Mouse (Mus musculus): Measurements from ENCODE around the gene Abca4. TPM values are rescaled to one million over a fixed set of nuclear protein-coding genes. Genes with fewer than 3 reads are reported as not detected.

Gene Abca4
- polyA plus RNA-seq, 1 experiment, result 8.2 TPM

- 72% methylated on average over 1 of the region's 1 CpGs for WGBS
- no peaks in the 10 kb centered on the region for H3K27me3 ChIP-seq (replicated peaks; ENCODE audit: control insufficient read depth, insufficient read depth, low read length)
- H3K4me1 ChIP-seq (ENCODE audit: control insufficient read depth, insufficient read depth, low read length), result peaks cover under 1% of the 10 kb centered on the region; the same call in 1 of the 2 replicates
- TF ChIP-seq CTCF (conservative IDR thresholded peaks at IDR 0.05; ENCODE audit: insufficient read depth, insufficient read length, low read depth, low read length), result no peak
- no peak for TF ChIP-seq POLR2A (IDR thresholded peaks at IDR 0.05; ENCODE audit: low read depth, low read length)
- no peak overlapping the region for H3K4me3 ChIP-seq (ENCODE audit: insufficient read depth, low read depth, low read length)
- DNase-seq, result no peak
- H3K36me3 ChIP-seq (ENCODE audit: control insufficient read depth, insufficient read depth, low read length), result no peaks in the 10 kb centered on the region
- no peak overlapping the region for H3K27ac ChIP-seq (ENCODE audit: insufficient read depth, low read depth, low read length)
Measured at GRCm38 (mm10) chr3:122186975-122187374, 142.7 kb downstream of the Abca4 start.

GRCm38 (mm10) chr3:122196621-122197298 lies 152.5 kb downstream of the Abca4 start:
- no peaks in the 10 kb centered on the region for H3K36me3 ChIP-seq (ENCODE audit: control insufficient read depth, insufficient read depth, low read length)
- peaks cover 26% of the 10 kb centered on the region; the same call in 1 of the 2 replicates for H3K4me1 ChIP-seq (ENCODE audit: control insufficient read depth, insufficient read depth, low read length)
- peak; percentile 88 for DNase-seq
- H3K27ac ChIP-seq (ENCODE audit: insufficient read depth, low read depth, low read length), result peak overlapping the region; percentile 83
- no peak overlapping the region for H3K4me3 ChIP-seq (ENCODE audit: insufficient read depth, low read depth, low read length)
- no peak for TF ChIP-seq CTCF (conservative IDR thresholded peaks at IDR 0.05; ENCODE audit: insufficient read depth, insufficient read length, low read depth, low read length)
- H3K27me3 ChIP-seq (replicated peaks; ENCODE audit: control insufficient read depth, insufficient read depth, low read length), result no peaks in the 10 kb centered on the region
- WGBS, result 49% methylated on average over 4 of the region's 4 CpGs

- DNase-seq, result no peak
- 55% methylated on average over 2 of the region's 2 CpGs for WGBS
- H3K4me3 ChIP-seq (ENCODE audit: insufficient read depth, low read depth, low read length), result no peak overlapping the region
- H3K27me3 ChIP-seq (replicated peaks; ENCODE audit: control insufficient read depth, insufficient read depth, low read length), result no peaks in the 10 kb centered on the region
- H3K27ac ChIP-seq (ENCODE audit: insufficient read depth, low read depth, low read length), result peak overlapping the region; percentile 64
- peaks cover 22% of the 10 kb centered on the region; the same call in 1 of the 2 replicates for H3K4me1 ChIP-seq (ENCODE audit: control insufficient read depth, insufficient read depth, low read length)
- no peaks in the 10 kb centered on the region for H3K36me3 ChIP-seq (ENCODE audit: control insufficient read depth, insufficient read depth, low read length)
- TF ChIP-seq CTCF (conservative IDR thresholded peaks at IDR 0.05; ENCODE audit: insufficient read depth, insufficient read length, low read depth, low read length) (no peak), POLR2A (IDR thresholded peaks at IDR 0.05; ENCODE audit: low read depth, low read length) (no peak)
Measured at GRCm38 (mm10) chr3:122198532-122198931, 154.3 kb downstream of the Abca4 start.

GRCm38 (mm10) chr3:122198966-122199381 lies 154.7 kb downstream of the Abca4 start:
- Histone ChIP-seq H3K4me3 (ENCODE audit: insufficient read depth, low read depth, low read length) (no peak overlapping the region), H3K27ac (ENCODE audit: insufficient read depth, low read depth, low read length) (peak overlapping the region; percentile 64), H3K36me3 (ENCODE audit: control insufficient read depth, insufficient read depth, low read length) (no peaks in the 10 kb centered on the region), H3K27me3 (replicated peaks; ENCODE audit: control insufficient read depth, insufficient read depth, low read length) (no peaks in the 10 kb centered on the region), H3K4me1 (ENCODE audit: control insufficient read depth, insufficient read depth, low read length) (peaks cover 22% of the 10 kb centered on the region; the same call in 1 of the 2 replicates)
- peak; percentile 92 for DNase-seq
- no peak for TF ChIP-seq POLR2A (IDR thresholded peaks at IDR 0.05; ENCODE audit: low read depth, low read length)
- TF ChIP-seq CTCF (conservative IDR thresholded peaks at IDR 0.05; ENCODE audit: insufficient read depth, insufficient read length, low read depth, low read length), result no peak
- 30% methylated on average over 8 of the region's 8 CpGs for WGBS

- WGBS, result 76% methylated on average over 4 of the region's 4 CpGs
- Histone ChIP-seq H3K36me3 (ENCODE audit: control insufficient read depth, insufficient read depth, low read length) (no peaks in the 10 kb centered on the region), H3K27ac (ENCODE audit: insufficient read depth, low read depth, low read length) (peak overlapping the region; percentile 64), H3K27me3 (replicated peaks; ENCODE audit: control insufficient read depth, insufficient read depth, low read length) (no peaks in the 10 kb centered on the region), H3K4me1 (ENCODE audit: control insufficient read depth, insufficient read depth, low read length) (peaks cover 22% of the 10 kb centered on the region; the same call in 1 of the 2 replicates), H3K4me3 (ENCODE audit: insufficient read depth, low read depth, low read length) (no peak overlapping the region)
- DNase-seq, result peak; percentile 13
- no peak for TF ChIP-seq CTCF (conservative IDR thresholded peaks at IDR 0.05; ENCODE audit: insufficient read depth, insufficient read length, low read depth, low read length)
- TF ChIP-seq POLR2A (IDR thresholded peaks at IDR 0.05; ENCODE audit: low read depth, low read length), result no peak
Measured at GRCm38 (mm10) chr3:122199600-122199999, 155.4 kb downstream of the Abca4 start.

- H3K27me3 ChIP-seq (replicated peaks; ENCODE audit: control insufficient read depth, insufficient read depth, low read length), result no peaks in the 10 kb centered on the region
- no peak for TF ChIP-seq POLR2A (IDR thresholded peaks at IDR 0.05; ENCODE audit: low read depth, low read length)
- TF ChIP-seq CTCF (conservative IDR thresholded peaks at IDR 0.05; ENCODE audit: insufficient read depth, insufficient read length, low read depth, low read length), result no peak
- H3K36me3 ChIP-seq (ENCODE audit: control insufficient read depth, insufficient read depth, low read length), result no peaks in the 10 kb centered on the region
- H3K27ac ChIP-seq (ENCODE audit: insufficient read depth, low read depth, low read length), result peak overlapping the region; percentile 64
- peak; percentile 69 for DNase-seq
- H3K4me1 ChIP-seq (ENCODE audit: control insufficient read depth, insufficient read depth, low read length), result peaks cover 22% of the 10 kb centered on the region; the same call in 1 of the 2 replicates
- WGBS, result 73% methylated on average over 5 of the region's 5 CpGs
- no peak overlapping the region for H3K4me3 ChIP-seq (ENCODE audit: insufficient read depth, low read depth, low read length)
Measured at GRCm38 (mm10) chr3:122200017-122200416, 155.8 kb downstream of the Abca4 start.

- 50% methylated on average over 5 of the region's 5 CpGs for WGBS
- peak overlapping the region; percentile 64 for H3K27ac ChIP-seq (ENCODE audit: insufficient read depth, low read depth, low read length)
- peak; percentile 23 for DNase-seq
Measured at GRCm38 (mm10) chr3:122200447-122200846, 156.2 kb downstream of the Abca4 start.

More at GRCm38 (mm10) chr3:122200447-122200846, 156.2 kb downstream of the Abca4 start:
- Histone ChIP-seq H3K36me3 (ENCODE audit: control insufficient read depth, insufficient read depth, low read length) (no peaks in the 10 kb centered on the region), H3K27me3 (replicated peaks; ENCODE audit: control insufficient read depth, insufficient read depth, low read length) (no peaks in the 10 kb centered on the region), H3K4me1 (ENCODE audit: control insufficient read depth, insufficient read depth, low read length) (peaks cover 22% of the 10 kb centered on the region; the same call in 1 of the 2 replicates), H3K4me3 (ENCODE audit: insufficient read depth, low read depth, low read length) (no peak overlapping the region)
- TF ChIP-seq CTCF (conservative IDR thresholded peaks at IDR 0.05; ENCODE audit: insufficient read depth, insufficient read length, low read depth, low read length) (no peak), POLR2A (IDR thresholded peaks at IDR 0.05; ENCODE audit: low read depth, low read length) (no peak)
